Mouse (Mus musculus) G1E (cell line): Measurements from ENCODE around the gene Ptpn13.

Experiments used
- CTCF ChIP-seq: IDR thresholded peaks from 2 replicates; pipeline ENCODE4 v1.5.1; 2012; ENCODE audit warnings: low read depth, low read length, inconsistent platforms, mixed read lengths
- GATA1 ChIP-seq: IDR thresholded peaks from 2 replicates; pipeline ENCODE4 v1.6.1; 2012; ENCODE audit warnings: borderline replicate concordance, low read length, inconsistent platforms, mixed read lengths
- GATA2 ChIP-seq: IDR thresholded peaks from 2 replicates; pipeline ENCODE4 v1.6.1; 2012; ENCODE audit warnings: low read depth, low read length, inconsistent platforms, borderline replicate concordance
- POLR2AphosphoS5 ChIP-seq: IDR thresholded peaks from 2 replicates; pipeline ENCODE4 v1.6.1; 2012; ENCODE audit warnings: low read depth, low read length, inconsistent platforms; ENCODE audit not compliant: insufficient replicate concordance
- TAL1 ChIP-seq: conservative IDR thresholded peaks from 2 replicates; pipeline ENCODE4 v1.6.1; 2012; ENCODE audit warnings: low read depth, low read length, inconsistent platforms, mixed read lengths

DNA sequence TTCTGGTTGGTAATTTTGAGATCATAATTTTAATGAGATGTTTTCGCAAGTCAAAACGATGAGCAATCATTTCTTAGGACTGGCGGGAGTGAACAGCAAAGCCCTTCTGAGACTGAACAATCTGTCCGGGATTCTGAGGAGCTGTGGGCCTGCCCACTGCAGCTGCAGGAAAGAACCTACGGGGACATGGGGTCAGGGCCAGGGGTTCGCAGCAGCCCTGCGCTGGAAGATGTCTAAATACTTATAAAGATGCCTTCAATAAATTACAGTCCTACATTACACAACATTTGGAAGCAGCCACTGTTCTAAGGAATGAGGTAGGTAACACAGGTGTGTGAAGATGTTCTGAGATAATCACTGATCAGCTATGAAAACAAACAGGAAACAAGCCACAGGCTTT lies 180.7 kb downstream of the Ptpn13 start:
- TF ChIP-seq CTCF = no peak
- no peak for TF ChIP-seq TAL1
- no peak for TF ChIP-seq GATA1
- no peak for TF ChIP-seq POLR2AphosphoS5
- TF ChIP-seq GATA2 = no peak
